Mouse (Mus musculus) neutrophil, adult 5-6 weeks (primary cell): ENCODE results near the gene Jpt2. TPM values are rescaled to one million over a fixed set of nuclear protein-coding genes. Genes with fewer than 3 reads are reported as not detected.

Source experiments
- ATAC-seq: fragments of 151-379, 151-347 bp; 2 replicates; pipeline ENCODE4 v1.8.0; 2017; ENCODE audit warnings: mild to moderate bottlenecking, moderate TSS enrichment; ENCODE audit not compliant: insufficient number of reproducible peaks, poor library complexity, low FRiP score, severe bottlenecking; ENCODE audit errors: extremely low read depth
- total RNA-seq: library from RNA; stranded (forward); fragments of 200-1000 nt; gene quantifications from 2 replicates; pipeline ENCODE4 v1.2.3, GENCODE M21; 2017

The Jpt2 gene
- total RNA-seq, 1 experiment from 2014 or later: 20.0 TPM

- ATAC-seq: no peak
Observed at GRCm38 (mm10) chr17:24929506-24929905, 31.0 kb downstream of the Jpt2 start.

GRCm38 (mm10) chr17:24923246-24923645 is 37.2 kb downstream of the Jpt2 start:
- no peak for ATAC-seq

- no peak for ATAC-seq
Observed at GRCm38 (mm10) chr17:24913984-24914383, 46.5 kb downstream of the Jpt2 start.

- ATAC-seq: no peak
Observed at GRCm38 (mm10) chr17:24907591-24907990, 52.9 kb downstream of the Jpt2 start.

- no peak for ATAC-seq
Observed at GRCm38 (mm10) chr17:24903767-24904166, 56.7 kb downstream of the Jpt2 start.

- no peak for ATAC-seq
Observed at GRCm38 (mm10) chr17:24902671-24903474, 57.6 kb downstream of the Jpt2 start.

- ATAC-seq: no peak
Observed at GRCm38 (mm10) chr17:24902124-24902523, 58.4 kb downstream of the Jpt2 start.

GRCm38 (mm10) chr17:24900014-24900413 is 60.5 kb downstream of the Jpt2 start:
- ATAC-seq: no peak

- ATAC-seq: no peak
Observed at GRCm38 (mm10) chr17:24899153-24899552, 61.3 kb downstream of the Jpt2 start.

- no peak for ATAC-seq
Observed at GRCm38 (mm10) chr17:24898041-24898854, 62.2 kb downstream of the Jpt2 start.

- no peak for ATAC-seq
Observed at GRCm38 (mm10) chr17:24897600-24897999, 62.9 kb downstream of the Jpt2 start.

GRCm38 (mm10) chr17:24896993-24897269 is 63.6 kb downstream of the Jpt2 start:
- ATAC-seq: no peak

- peak; percentile 42; the same call in 1 of the 2 replicates for ATAC-seq
Observed at GRCm38 (mm10) chr17:24896241-24896992, 64.1 kb downstream of the Jpt2 start, which contains the start of gene Nme3. TSS of gene Nme3 (plus strand) at chr17:24896500.

GRCm38 (mm10) chr17:24895571-24896240 is 64.8 kb downstream of the Jpt2 start:
- no peak for ATAC-seq

GRCm38 (mm10) chr17:24894995-24895547 is 65.4 kb downstream of the Jpt2 start, which contains the start of the genes Eme2 and Mrps34:
TSS of gene Eme2 (minus strand) at chr17:24895087.
TSS of gene Mrps34 (plus strand) at chr17:24895116.
- peak; percentile 31 for ATAC-seq

- ATAC-seq: no peak
Observed at GRCm38 (mm10) chr17:24894061-24894994, 66.2 kb downstream of the Jpt2 start.

GRCm38 (mm10) chr17:24893276-24893675 is 67.2 kb downstream of the Jpt2 start:
- ATAC-seq: no peak

- ATAC-seq: no peak
Observed at GRCm38 (mm10) chr17:24892785-24893184, 67.7 kb downstream of the Jpt2 start.
